Mouse (Mus musculus): ENCODE results near the gene Olfr68.
"Not testable (repeated sequence)": the region's sequence is repeated elsewhere in the genome, so short reads cannot be mapped to it uniquely, and the experiment has no call there.

Gene Olfr68

GRCm38 (mm10) chr7:103779598-103779997 lies at the start of gene Olfr68:
Gene Olfr68, minus strand, starts transcription at chr7:103779698.
- DNase-seq (ENCODE audit: low spot score in 2 of 2) = no peak

GRCm38 (mm10) chr7:103827808-103828207 lies 48.3 kb upstream of the Olfr68 start, which contains the start of gene Hbb-bs:
Gene Hbb-bs, minus strand, starts transcription at chr7:103828096.
- no peak for DNase-seq (ENCODE audit: low spot score in 2 of 2)

DNA sequence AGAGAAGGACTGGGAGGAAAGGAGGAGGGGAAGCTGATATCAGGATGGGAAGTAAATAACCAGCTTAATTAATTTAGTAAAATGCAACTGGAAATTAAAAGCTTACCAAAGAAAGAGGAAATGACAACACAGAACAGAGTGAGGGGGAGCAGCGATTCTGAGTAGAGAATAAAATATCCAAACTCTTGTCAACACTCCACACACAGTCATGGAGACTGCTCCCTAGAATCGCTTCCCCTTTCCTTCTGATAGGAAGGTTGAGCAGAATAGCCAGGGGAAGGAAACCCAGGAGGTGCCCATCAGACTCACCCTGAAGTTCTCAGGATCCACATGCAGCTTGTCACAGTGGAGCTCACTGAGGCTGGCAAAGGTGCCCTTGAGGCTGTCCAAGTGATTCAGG lies 47.6 kb upstream of the Olfr68 start:
- DNase-seq (ENCODE audit: low spot score in 2 of 2) = not testable (repeated sequence)

GRCm38 (mm10) chr7:103826255-103826887 lies 46.9 kb upstream of the Olfr68 start:
- no peak for DNase-seq (ENCODE audit: low spot score in 2 of 2)

- DNase-seq (ENCODE audit: low spot score in 2 of 2) = no peak
Observed at GRCm38 (mm10) chr7:103825536-103826254, 46.2 kb upstream of the Olfr68 start.

- DNase-seq (ENCODE audit: low spot score in 2 of 2) = no peak
Observed at GRCm38 (mm10) chr7:103824597-103824996, 45.1 kb upstream of the Olfr68 start.

GRCm38 (mm10) chr7:103815085-103815484 lies 35.6 kb upstream of the Olfr68 start:
- DNase-seq (ENCODE audit: low spot score in 2 of 2) = not testable (repeated sequence)

DNA sequence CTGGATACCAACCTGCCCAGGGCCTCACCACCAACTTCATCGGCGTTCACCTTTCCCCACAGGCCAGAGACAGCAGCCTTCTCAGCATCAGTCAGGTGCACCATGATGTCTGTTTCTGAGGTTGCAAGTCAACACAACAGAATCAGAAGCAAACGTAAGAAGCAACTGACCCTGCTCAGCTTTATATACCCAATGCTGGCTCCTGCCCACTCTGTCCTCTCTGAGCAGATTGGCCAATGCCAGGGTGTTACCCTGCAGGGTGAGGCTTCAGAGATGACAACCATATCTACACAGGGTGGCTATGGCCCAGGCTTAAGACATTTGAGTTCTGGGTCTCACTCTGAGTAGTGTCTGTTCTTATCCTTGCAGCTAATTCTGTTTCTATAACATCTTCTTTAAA lies 34.3 kb upstream of the Olfr68 start, which contains the start of gene Hbb-bt:
Gene Hbb-bt, minus strand, starts transcription at position 231 of the 400 bp plus-strand sequence.
- no peak for DNase-seq (ENCODE audit: low spot score in 2 of 2)

DNA sequence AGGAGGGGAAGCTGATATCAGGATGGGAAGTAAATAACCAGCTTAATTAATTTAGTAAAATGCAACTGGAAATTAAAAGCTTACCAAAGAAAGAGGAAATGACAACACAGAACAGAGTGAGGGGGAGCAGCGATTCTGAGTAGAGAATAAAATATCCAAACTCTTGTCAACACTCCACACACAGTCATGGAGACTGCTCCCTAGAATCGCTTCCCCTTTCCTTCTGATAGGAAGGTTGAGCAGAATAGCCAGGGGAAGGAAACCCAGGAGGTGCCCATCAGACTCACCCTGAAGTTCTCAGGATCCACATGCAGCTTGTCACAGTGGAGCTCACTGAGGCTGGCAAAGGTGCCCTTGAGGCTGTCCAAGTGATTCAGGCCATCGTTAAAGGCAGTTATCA lies 33.7 kb upstream of the Olfr68 start:
- not testable (repeated sequence) for DNase-seq (ENCODE audit: low spot score in 2 of 2)

DNA sequence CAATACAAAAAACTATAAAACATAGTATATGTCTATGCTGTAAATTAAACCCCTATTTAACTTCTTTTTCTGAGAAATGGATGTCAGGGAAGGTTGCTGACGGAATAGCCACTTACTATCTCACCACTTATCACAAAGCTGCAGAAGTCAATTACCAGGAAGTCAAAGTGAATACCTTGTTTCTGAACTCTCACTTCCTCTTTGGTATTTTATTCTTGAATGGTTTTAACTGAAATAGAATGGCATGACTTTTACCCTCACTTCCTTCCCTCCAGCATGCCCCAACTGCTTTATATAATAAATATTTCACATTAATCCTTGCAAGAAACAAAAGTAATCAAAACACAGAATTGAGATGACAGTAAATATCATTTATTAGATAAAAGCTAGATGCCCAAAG lies 32.7 kb upstream of the Olfr68 start:
- no peak for DNase-seq (ENCODE audit: low spot score in 2 of 2)

- DNase-seq (ENCODE audit: low spot score in 2 of 2) = no peak
Observed at GRCm38 (mm10) chr7:103811223-103811845, 31.8 kb upstream of the Olfr68 start.

DNA sequence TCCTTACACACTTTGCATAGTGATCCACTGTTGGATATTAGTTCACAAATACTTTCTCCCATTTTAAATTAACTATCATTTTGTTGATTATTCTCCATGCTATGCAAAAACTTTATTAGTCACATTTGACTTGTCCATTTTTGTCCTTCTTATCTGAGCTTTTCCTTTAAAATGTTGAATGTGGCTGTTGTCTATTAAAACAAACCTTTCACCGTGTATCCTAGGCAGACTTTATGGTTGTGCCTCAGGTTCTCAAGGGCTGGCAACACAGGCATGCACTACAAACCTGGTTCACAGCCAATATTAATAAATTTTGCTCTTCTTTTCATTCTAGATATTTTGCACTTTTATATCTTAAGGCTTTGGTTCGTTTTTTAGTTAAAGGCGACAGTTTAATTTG lies 31.2 kb upstream of the Olfr68 start:
- no peak for DNase-seq (ENCODE audit: low spot score in 2 of 2)

DNA sequence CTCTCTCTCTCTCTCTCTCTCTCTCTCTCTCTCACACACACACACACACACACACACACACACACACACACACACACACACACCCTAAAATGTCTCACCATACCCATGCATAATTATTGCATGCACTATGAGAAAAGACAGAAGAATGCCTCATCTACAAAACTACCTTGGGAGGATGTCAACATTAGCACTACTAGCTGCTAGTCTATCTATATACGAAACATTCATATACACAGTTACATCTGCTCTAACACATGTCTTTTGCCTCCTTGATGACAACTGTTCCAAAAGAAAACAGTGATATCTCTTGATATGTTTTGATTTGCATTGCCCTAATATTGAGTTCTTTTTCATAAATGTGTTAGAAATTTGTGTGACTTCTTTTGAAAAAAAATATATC lies 30.8 kb upstream of the Olfr68 start:
- no peak for DNase-seq (ENCODE audit: low spot score in 2 of 2)

- DNase-seq (ENCODE audit: low spot score in 2 of 2) = no peak
Observed at GRCm38 (mm10) chr7:103809801-103810155, 30.3 kb upstream of the Olfr68 start.

DNA sequence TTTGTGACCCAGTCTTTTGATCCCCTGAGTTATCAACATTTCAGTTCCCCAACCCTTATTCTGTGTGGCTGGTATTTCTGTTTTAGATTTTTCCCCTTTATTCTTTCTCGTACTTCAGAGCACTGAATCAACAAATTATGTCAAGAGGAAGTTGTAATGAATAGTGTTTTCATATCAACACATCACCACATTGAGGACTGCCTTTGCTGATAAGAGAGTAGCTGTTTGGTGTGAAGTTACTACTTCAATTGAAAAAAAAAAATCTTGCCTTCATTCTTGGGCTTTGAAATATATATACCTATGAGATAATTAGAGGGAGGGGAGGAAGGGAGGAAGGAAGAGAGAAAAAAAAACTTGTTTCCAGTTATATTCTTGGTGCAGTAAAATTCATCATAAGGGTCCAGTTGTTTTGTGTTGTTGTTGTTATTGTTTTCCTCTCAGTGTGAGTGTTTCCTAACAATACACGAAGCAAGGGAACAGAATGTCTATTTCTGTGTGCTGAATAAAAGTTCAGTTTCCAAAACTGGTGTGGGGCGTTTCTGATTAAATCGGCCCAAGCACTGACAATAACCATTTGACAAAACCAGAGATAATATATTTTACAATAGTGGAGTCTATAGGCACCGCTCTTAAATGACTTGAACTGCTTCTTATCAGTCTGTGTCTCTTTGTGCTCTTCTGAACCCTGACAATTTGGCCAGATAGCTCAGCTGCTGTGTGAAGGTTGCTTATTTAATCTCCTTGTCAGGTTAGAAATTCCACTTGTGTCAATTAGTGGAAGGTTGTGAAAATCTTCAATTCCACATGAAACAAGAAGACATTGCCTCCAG lies 29.7 kb upstream of the Olfr68 start:
- no peak for DNase-seq (ENCODE audit: low spot score in 2 of 2)

DNA sequence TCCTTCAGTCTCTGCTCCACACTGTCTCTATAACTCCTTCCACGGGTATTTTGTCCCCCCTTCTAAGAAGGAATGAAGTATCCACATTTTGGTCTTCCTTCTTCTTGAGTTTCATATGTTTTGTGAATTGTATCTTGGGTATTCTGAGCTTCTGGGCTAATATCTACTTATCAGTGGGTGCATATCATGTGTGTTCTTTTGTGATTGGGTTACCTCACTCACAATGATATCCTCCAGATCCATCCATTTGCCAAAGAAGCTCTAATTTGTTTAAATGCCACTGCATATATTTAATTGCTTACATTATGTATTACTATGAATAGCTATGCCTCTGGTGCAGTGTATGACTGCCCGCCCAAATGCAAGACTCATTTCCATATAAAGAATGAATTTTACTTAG lies 28.6 kb upstream of the Olfr68 start:
- DNase-seq (ENCODE audit: low spot score in 2 of 2) = not testable (repeated sequence)

- peak; percentile 6 to 10 for DNase-seq (ENCODE audit: low spot score in 2 of 2)
Observed at GRCm38 (mm10) chr7:103806856-103807255, 27.4 kb upstream of the Olfr68 start.

- no peak for DNase-seq (ENCODE audit: low spot score in 2 of 2)
Observed at GRCm38 (mm10) chr7:103792669-103793388, 13.3 kb upstream of the Olfr68 start.

DNA sequence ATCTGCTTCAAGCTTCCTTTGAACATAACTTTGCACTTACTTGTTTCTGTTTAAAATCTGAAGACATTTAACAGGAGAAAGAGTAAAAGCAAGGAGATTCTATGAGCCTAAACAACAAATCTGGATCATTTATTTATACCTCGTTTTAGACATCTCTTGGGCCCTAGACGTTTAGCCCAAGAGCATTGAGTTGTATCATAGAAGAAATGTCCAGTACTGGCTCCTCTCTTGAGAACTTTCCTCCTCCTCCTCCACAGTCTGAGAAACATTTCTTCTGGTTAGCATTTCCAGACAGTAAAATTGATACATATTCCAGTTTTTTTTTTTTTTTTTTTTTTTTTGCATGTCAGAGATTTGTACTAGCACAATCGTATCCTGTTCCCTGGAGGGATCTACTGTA lies 12.2 kb upstream of the Olfr68 start, which contains the start of gene Olfr67:
Gene Olfr67, minus strand, starts transcription at position 101 of the 400 bp plus-strand sequence.
- no peak for DNase-seq (ENCODE audit: low spot score in 2 of 2)

DNA sequence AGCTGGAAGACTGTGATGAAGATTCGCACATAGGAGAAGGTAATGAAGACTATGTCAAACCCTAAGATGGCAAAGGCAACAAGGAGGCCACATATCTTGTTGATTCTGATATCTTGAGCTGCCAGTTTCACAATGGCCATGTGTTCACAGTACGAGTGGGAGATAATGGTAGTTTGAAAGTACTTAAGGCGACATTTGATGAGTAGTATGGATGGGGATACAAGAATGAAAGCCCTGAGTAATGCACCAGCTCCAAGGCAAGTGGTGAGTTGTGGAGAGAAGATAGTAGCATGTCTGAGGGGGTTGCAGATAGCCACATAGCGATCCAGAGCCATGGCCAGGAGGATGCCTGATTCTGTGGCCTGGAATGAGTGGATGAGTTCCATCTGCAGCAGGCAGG lies 1.8 kb downstream of the Olfr68 start:
- not testable (repeated sequence) for DNase-seq (ENCODE audit: low spot score in 2 of 2)

- no peak for DNase-seq (ENCODE audit: low spot score in 2 of 2)
Observed at GRCm38 (mm10) chr7:103771494-103771893, 8.0 kb downstream of the Olfr68 start, which contains the start of gene Olfr69. Gene Olfr69, minus strand, starts transcription at chr7:103771594.

All from frontal cortex, postnatal 36 days (tissue).